Mouse (Mus musculus) urinary bladder, adult 2 months (tissue): ENCODE measurements around the gene Smyd5. TPM values are rescaled to one million over a fixed set of nuclear protein-coding genes. Genes with fewer than 3 reads are reported as not detected.
"Not testable (repeated sequence)": the region's sequence is repeated elsewhere in the genome, so short reads cannot be mapped to it uniquely, and the experiment has no call there.

Experiments used
- DNase-seq: peaks from one replicate; pipeline ENCODE4 v3.0.0; 2022; ENCODE audit warnings: low spot score
- polyA plus RNA-seq: library from polyadenylated mRNA; depleted of rRNA; stranded (reverse); fragments of >200 nt; gene quantifications from 2 replicates; pipeline ENCODE4 v1.2.3, GENCODE M21; 2012

The Smyd5 gene
- polyA plus RNA-seq, 1 experiment = 28.0 TPM

DNA sequence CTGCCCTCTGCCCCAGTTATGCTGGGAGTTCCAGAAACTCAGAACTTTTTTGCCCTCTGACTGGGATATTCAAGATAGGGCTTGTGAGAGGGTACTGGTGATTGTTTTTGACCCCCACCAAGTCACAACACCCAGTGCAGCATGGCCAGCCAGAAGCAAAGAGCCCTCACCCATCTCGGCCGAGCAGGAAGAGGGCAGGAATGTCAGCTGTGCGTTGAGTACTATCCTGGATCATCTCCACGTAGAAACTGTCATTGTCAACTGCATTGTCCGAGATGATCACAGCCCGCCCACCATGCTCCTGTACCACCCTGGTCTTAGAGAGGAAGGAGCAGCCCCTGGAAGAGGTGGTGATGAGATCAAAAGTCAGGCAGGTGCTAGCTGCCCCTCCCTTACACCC lies 15.6 kb downstream of the Smyd5 start:
- DNase-seq = no peak

DNA sequence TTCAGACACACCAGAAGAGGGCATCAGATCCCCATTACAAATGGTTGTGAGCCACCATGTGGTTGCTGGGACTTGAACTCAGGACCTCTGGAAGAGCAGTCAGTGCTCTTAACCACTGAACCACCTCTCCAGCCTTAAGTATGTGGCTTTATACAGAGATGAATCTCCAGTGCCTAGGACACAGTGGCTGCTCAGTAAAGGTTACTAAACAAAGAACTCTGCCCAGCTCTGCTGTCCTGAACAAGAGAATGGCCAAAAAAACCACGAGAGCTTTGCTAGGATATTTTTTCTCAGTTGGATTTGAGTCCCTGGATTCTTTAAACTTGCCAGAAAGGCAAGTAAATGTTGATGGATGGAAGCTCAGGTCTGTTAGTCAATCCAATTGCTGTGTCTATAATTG lies 18.4 kb downstream of the Smyd5 start:
- DNase-seq = not testable (repeated sequence)

DNA sequence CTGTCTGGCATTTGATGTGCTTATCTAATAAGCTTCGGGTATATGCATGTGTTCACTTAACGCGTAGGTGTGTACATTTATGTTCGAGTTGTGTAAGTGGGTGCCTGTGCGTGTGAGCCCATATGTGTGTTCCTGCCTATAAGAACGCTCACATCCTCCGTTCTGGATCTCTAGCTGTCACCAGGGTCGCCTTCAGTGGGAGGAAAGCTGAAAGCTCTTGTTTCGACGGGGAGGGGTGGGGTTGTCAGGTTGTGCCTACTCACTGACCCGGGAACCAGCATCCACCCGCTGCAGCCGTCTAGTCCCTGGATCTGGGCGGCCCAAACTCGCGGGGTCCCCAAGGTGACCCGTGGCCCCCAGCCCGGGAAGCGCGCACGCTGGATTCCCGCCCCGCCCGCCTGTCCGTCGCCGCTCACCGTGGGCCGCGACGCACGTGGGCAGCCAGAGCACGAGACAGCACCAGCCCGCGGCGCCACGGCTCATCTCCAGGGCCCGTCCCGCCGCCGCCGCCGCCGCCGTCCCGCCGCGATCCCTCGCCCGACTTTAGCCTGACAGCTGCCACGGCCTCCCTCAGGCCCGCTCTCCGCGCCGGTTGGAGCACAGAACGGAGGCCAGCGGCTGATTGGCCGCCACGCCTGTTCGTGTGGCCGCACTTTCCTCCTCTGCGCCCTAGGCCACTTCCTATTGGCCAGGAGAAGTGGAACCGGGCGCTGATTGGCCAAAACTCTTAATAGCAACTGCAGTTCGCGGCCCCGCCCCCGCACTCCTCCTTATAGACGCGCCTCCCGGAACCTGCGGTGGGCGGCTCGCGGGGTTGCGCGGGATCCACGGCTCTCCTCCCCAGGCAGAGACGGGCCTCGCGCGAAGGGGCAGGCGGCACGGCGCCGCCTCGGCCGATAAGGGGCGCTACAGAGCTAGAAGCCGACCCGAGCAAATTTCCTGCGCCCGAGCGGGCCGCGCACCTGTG lies 19.2 kb downstream of the Smyd5 start, which contains the start of gene Cct7:
Cct7 (plus strand) TSS at position 818 of the 967 bp plus-strand sequence.
- peak; percentile 94 for DNase-seq

DNA sequence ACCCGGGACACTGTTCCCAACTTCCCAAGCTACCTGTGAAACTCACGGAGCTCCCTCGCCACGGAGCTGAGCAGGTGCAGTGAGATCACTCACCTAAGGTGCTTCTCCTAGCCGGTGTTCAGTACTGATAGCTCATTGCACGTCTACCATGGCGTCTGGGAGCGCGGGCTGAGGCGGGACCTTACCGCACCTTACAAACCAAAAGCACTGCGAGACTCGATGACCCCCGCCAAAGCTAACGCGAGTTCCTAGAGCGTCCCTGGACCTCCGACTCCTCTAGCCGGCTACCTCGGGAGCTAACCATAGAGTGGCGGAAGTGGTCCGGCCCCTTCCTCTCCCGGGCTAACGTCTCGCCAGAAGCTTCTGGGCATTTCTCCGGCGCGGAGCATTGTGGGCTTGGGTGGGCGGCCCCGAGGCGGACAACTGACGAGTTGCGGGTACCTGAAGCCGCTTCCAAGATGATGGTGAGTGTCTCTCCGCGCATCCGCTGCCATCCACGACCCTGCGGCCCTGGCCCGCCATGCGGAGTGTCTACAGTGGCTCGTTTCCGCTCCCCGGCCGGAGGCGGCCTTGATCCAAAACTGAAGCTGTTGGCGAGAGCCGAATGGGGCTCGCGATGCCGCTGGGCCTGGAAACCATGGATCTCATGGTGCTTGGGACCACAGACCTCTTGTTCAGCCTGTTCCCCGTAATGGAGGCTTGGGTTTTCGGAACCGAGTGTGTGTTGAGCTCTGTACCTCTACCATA lies 20.0 kb downstream of the Smyd5 start, which contains the start of gene Pradc1:
Pradc1 (minus strand) TSS at position 307 of the 747 bp plus-strand sequence.
- DNase-seq = peak; percentile 91

DNA sequence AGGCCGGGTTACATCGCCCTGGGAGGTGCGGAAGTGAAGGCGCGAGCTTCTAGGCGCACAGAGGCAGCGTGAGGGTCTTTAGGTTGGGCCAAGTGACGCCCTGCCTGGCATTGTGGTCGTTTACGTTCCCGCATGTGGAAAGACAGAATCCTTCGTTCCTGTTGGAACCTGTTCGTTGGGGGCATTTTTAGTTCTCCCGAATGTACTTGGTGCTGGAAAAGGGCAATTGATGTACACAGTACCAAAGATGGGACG lies 20.5 kb downstream of the Smyd5 start:
- DNase-seq = no peak

DNA sequence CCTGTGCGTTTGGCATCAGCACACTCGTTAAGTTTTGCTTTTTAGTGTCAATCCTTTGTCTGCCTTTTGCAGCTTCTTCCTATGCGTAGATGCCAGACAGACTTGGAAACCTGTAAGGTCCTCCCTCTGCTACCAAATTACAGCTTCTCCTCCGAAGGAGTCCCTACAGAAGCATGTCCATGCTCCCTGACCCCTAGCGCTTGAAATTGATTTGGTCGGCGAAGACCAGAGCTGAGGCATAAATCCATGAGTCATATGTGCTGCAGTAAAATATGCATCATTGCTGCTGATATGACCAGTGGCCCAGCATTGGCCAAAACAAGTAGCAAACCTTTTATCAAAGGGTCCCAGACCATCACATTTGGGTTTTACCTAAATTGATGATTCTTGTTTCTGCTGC lies 21.0 kb downstream of the Smyd5 start:
- DNase-seq = no peak

DNA sequence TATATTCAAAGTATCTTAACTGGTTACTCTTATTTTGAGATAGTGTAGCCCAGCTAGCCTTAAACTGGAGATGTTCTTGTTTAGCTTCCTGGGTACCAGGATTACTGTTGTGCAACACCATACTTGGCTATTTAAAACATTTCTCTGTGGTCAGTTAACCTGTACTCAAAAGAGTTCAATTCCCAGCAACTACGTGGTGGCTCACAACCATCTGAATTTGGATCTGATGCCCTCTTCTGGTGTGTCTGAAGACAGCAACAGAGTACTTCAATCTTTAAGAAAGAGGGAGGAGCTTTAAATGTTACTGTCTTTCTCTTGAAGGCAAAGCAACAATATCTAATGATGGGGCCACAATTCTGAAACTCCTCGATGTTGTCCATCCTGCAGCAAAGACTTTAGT lies 27.8 kb downstream of the Smyd5 start:
- no peak for DNase-seq

DNA sequence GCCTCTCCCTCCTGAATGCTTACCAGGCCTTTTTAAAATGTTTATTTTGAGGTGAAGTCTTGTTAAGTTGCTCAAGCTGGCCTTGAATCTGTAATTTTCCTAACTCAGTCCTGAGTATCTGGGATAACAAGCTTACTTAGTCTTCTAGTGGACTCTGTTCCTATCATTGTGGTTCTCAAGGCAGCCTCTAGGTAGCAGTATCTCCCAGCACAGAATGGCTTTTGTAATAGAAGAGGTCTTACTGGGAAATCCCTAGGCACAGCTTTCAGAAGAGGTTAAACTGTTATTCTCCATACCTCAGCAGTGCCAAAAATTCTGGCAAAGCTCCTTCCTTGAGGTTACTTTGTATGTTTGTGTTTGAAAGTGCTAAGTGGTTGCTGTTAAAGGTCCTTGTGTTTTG lies 33.6 kb downstream of the Smyd5 start:
- DNase-seq = no peak

DNA sequence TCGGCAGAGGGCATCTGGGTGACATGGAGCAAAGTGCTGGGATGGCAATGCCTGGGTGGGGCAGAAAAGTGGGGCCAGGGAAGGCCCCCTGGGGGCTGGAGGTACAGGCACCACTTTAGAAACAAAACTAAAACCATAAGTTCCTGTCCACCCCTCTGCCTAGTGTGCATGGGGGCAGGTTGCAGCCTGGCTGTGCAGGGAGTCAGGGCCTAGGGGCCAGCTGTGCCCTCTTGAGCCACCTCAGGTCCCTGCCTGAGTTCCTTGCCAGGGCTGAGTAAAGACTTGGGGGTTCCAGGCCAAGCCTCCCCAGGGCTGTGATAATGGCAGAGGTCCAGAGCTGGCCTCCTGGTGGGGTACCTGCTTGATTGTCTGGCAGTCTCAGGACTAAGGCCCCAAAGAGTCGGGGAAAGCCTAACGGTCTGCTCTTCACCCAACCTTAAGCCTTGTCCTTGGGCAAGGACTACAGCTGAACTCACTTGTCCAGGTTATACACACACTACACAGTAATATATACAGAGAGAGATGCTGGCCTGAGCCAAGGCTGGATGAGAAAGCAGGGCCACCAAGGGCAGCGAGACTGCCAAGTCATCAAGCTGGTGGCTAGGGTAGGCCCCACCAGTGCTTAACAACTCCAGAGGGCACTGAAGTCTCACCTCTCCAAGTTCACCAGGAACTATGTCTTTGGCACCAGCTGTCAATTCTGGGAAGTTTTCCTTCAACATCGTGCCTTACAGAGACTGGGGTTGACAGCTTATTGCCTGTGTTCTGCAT lies 38.1 kb downstream of the Smyd5 start:
- no peak for DNase-seq

DNA sequence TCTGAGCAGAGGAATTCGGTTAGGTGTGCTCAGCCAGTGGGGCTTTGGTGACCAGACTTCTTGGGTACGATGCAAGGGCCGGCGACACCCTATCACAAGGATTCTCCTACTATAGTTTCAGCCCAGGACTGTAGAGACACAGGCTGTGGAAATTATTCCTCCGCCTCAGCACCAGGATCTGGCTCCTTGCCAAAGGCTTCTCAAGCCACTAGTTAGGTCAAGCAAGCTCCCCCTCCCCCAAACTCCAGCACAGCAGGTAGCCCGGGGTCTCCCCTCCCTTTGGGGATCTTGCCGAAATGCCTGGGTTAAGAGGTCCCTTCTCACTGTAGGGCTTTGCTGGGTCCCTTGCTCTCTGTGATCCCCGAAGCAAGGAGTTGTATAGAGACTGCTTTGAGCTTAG lies 40.2 kb downstream of the Smyd5 start:
- DNase-seq = no peak

DNA sequence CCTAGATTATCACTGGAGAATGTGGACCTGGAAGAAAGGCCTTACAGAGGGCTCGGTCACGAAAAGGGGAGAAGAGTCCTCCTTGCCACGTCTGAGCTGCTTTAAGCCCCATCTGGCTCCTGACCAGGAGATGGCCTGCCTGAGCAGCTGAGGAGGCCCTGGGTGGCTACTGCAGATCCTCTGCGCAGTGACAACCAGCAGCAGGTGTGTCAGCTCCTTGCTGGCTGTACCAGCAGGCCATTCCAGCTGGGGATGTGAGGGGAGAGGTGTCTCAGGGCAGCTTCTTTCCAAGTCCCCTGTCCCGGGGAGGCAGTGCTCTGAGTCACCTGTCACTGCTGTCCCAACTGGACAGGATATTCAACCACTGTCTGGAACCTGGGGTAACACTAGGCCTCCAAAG lies 40.8 kb downstream of the Smyd5 start:
- DNase-seq = no peak

DNA sequence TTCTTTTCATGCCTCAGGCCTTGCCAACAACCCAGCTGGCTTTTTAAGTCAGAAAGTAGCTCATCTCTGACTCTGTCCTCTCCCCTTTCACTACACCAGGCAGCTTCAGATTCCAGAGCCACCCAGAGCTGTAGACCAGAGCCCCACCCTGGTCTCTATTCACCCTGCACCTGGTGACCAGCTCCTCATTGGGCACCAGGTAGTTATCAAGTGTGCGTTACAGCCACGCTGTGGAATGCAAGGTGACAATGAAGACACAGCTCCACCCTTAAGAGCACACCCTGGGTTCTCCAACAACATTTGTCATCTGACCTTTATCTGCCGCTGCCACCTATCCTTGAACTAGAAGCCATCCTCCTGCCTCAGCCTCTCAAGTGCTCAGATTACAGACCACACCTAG lies 43.8 kb downstream of the Smyd5 start:
- DNase-seq = no peak

DNA sequence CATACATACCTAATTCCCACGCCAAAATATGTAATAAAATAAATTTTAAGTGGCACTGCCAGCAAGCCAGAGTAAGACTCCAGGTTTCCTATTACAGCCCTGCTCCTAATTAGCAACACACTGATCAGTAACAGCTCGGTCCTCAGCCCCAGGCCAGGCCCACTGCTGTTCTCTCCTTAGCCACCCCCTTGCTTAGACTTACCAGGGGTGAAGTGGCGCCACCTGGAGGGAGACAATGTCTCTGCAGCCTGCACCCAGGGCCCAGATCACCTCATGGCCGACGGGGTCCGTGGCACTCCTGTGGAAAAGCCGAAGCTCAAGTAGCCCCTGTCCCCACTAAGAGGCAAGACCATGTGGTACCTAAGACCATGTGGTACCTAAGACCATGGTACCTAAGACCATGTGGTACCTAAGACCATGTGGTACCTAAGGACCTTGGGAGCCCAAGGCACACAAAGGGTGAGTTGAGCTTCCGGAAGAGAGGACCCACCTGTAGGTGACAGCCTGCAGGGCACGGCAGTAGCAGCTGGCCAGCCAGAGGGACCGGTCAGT lies 45.7 kb downstream of the Smyd5 start:
- no peak for DNase-seq

DNA sequence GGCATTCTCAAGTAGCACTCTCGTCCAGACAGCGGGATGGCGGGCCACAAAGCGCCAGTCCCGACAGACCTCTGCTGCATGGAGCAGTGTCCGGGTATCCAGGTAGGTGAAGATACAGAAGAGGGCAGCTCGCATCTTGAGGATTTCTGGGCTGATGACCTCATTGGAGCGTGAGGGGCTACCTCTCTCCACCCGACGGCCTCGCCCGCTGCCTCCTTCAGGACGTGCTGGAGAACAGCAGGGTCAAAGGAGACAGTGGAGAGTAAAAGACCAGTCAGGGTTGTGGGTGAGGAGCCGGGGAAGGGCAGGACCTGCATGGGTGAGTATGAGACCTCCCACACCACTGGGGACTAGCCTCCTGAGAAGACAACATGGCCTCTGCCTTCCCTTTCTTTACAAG lies 46.6 kb downstream of the Smyd5 start:
- DNase-seq = no peak

DNA sequence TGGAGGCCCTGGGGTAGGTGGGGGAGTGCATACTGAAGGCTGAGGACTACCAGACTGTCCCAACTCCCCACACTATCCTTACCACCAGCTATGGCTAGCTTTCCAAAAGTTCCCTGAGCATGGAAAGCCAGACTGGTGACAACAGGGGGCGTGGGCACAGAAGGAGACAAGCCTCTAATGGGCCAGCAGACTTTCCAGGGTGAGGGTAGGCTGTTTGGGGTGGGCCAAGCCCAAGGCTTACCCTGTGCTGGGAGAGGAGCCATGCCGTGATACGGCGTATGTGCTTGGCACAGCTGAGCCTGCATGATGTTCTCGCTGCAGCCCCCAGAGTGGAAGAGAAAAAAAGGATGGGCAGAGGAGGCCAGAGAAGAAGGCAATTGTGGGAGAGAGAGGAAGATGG lies 48.2 kb downstream of the Smyd5 start:
- DNase-seq = no peak

DNA sequence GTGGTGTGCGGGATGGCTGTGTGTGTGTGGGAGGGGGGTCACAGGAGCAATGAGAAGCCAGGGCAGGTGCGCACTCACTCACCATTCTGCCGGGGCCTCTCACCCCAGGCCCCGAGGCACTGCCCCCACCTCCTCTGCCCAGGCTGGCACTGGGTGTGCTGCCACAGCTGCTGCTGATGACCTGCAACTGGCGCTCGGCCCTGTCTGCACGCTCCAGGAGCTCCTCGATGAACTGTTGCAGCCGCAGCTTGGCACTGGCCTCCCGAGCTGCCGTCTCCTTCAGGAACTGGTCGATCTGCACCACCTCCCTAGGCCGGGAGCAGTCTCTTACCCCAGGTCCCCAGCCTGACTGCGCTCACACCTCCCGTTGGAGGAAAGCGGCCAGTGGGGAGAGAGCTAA lies 48.9 kb downstream of the Smyd5 start:
- no peak for DNase-seq

DNA sequence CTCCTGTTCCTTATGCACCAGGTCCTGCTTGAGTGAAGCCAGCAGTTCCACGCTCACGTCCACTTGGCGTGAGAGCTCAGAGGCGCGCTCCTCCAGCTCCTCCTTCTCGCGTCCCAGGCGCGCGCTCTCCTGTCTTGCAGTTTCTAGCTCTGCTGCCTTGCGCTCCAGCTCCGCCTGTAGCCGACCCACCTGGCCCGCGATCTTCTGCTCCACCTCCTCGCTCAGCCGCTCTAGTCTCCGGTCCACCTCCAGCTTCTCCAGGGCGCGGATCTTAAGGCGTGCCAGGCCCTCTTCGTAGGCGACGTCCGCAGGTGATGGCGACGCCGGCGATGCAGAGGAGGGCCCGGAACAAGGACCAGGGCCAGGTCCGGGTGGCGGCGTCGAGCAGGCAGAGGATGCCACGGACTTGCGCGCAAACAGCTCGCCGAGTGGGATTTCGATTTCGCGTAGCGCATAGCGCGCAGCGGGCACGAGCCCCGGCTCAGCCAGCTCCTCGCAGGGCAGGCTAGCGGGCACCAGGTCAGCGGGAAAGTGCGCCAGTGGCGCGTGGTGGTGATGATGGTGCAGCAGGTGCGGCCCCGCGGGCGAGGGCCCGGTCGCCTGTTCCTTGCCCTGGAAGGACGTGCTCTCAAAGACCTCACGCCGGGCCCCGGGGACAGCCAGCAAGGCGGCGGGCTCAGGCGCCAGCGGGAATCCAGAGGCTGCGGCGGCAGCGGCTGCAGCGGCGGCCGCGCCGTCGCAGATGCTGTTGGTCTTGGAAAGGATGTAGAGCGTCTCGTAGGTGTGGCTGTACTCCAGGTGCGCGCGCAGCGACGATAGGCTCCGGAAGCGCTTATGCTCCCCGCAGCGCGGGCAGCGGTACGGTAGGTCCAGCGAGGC lies 52.3 kb downstream of the Smyd5 start:
- DNase-seq = no peak

DNA sequence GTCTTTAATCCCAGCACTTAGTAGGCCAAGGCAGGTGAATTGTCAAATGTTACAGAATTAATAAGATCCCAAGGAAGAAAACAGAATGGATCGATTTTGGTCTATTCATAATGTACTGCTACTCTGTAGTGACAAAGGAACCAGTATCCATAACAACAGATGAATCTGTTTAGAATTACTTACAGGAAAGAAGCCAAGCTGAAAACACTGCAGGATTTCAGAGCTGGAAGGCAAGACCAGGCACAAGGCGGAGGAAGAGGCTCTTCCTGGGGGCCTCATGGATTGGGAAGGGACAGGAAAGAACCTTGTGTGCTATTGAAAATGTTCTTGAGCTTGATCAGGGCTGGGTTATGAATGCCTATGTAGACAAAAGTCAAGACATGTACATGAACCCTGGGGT lies 53.9 kb downstream of the Smyd5 start:
- DNase-seq = no peak

DNA sequence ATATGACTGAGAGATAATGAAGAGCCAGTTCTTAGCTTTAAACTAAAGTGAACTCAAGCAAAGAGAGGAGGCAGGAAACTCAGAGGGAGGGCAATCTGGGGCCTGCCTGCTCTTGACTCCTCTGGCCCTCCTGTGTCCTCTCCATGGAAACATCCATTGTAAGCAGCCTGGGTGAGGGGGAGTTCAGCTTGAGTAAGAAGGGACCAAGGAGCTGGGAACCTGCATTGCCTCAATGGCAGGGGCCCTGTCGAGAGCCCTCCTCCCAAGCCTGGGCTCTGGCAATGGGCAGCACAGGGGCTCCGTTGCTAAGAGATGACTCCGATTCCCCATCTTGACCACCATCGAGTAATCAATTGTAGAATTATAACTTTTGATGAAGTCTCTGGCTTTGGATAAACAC lies 56.7 kb downstream of the Smyd5 start:
- DNase-seq = no peak

DNA sequence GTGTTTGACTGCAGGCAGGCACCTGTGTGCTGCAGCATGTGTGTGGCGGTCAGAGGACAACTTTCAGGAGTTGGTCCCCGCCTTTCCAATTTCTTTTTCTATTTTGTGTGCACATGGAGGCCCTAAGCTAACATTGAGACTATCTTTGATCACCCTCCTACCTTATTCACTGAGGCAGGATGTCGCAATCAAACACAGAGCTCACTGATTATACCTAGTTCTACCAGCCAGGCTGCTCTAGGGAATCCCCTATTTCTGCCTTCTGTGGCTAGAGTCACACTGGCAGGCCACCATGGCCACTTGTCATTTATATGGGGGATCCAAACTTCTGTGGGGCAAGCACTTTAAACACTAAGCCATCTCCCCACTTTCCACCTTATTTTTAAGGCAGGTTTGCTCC lies 57.9 kb downstream of the Smyd5 start:
- DNase-seq = no peak

DNA sequence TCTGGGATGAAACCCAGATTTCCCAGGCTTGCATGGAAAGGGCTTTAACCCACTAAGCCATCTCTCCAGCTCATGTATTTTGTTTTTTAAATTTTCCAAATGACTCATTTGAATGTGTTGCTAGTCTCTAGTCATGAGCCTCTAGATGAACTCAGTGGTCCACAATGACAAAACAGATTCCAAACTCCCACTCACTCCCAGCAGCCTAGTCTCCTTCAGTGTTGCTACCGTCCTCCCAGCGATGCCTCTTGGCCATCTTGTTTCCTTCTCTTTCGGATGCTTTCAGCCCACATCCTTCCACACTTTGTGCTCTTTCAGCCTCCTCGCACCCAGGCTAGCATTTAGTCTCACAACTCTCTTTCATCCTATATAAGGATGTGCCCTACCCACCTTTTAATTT lies 58.5 kb downstream of the Smyd5 start:
- DNase-seq = no peak
